In genomic region chr17:12722622-12723021, GRCm38 (mm10) we compare ENCODE assay signal across 9 mouse cellular contexts. TPM values are rescaled to one million over a fixed set of nuclear protein-coding genes. Genes with fewer than 3 reads are reported as not detected.
A peak's percentile ranks its signal among the peaks of the same experiment; 100 is the strongest.
DNase-seq lines count a peak whose midpoint lies in the region.
"Had no signal": no experiment of that assay in that cellular context is flagged by ENCODE, and none has a peak within 500 bp of the region (broad histone marks: within the 10 kb centered on the region; RNA-seq: fewer than 3 reads in every experiment).

No protein-coding gene starts in this region.

- DNase-seq in ovary, postnatal 36 days (ENCODE audit: low spot score) = peak; percentile 38
- DNase-seq in ovary, adult 18-20 months (ENCODE audit: low spot score) = no peak
- peak; percentile 78 for DNase-seq in gastrocnemius, postnatal 25 days
- peak; percentile 46 for DNase-seq in limb, embryonic 10.5 days (ENCODE audit: low spot score)
- no peak for DNase-seq in urinary bladder, postnatal 25 days (ENCODE audit: low spot score)
- no peak for DNase-seq in frontal cortex, adult 2 months (ENCODE audit: extremely low spot score in 1 of 2, low spot score in 1 of 2)
- no peak for DNase-seq in left cerebral cortex, adult 11 months (ENCODE audit: low spot score)
- DNase-seq: cerebellum, postnatal 10 days had no signal

- no peaks in the 10 kb centered on the region for H3K9me3 ChIP-seq in limb, embryonic 10.5 days (replicated peaks)

- peaks cover 86% of the 10 kb centered on the region for H3K36me3 ChIP-seq in limb, embryonic 10.5 days

- H3K27me3 ChIP-seq in limb, embryonic 10.5 days (ENCODE audit: low read depth, poor library complexity, severe bottlenecking) = no peaks in the 10 kb centered on the region

- peaks cover 58% of the 10 kb centered on the region for H3K4me1 ChIP-seq in limb, embryonic 10.5 days

- H3K27ac ChIP-seq in limb, embryonic 10.5 days = peak overlapping the region; percentile 69

- no peak overlapping the region for H3K4me3 ChIP-seq in limb, embryonic 10.5 days

- 50% methylated on average over 8 of the region's 8 CpGs for WGBS in limb, embryonic 10.5 days

RNA-seq across cellular contexts. Expression of gene Igf2r, which starts 46.8 kb away (rescaled TPM):
- 10 to 100 TPM; 44.6 to 45.8 TPM for total RNA-seq in gastrocnemius, postnatal 25 days (2021)
- polyA plus RNA-seq in limb, embryonic 10.5 days (2016; fragmentation: Nextera tagmentation; extraction: Ambion mirVana) = 30.3 and 35.6 TPM in 2 replicates
- polyA plus RNA-seq in frontal cortex, adult 2 months (2012; rRNA removed) = 12.7 and 14.8 TPM in 2 replicates

RNA-seq across cellular contexts. Expression of gene Slc22a1, which starts 47.0 kb away (rescaled TPM):
- total RNA-seq in gastrocnemius, postnatal 25 days (2021) = not detected
- not detected in 2 replicates for polyA plus RNA-seq in limb, embryonic 10.5 days (2016; fragmentation: Nextera tagmentation; extraction: Ambion mirVana)
- polyA plus RNA-seq in frontal cortex, adult 2 months (2012; rRNA removed) = 0.48 and 1.6 TPM in 2 replicates
- polyA plus RNA-seq: testis, adult 2 months had no signal

Comparison
In these comparisons a context has a peak if more than half of its experiments do, and no peak if none do; other contexts are left out.
1. DNase-seq: peak in ovary, postnatal 36 days (single experiment), gastrocnemius, postnatal 25 days (single experiment) and limb, embryonic 10.5 days (single experiment); none in ovary, adult 18-20 months (single experiment), urinary bladder, postnatal 25 days (single experiment), frontal cortex, adult 2 months (0 of 2) and left cerebral cortex, adult 11 months (single experiment).